Mouse (Mus musculus): ENCODE results near the gene Pik3r6. TPM values are rescaled to one million over a fixed set of nuclear protein-coding genes. Genes with fewer than 3 reads are reported as not detected.

Pik3r6 gene
- polyA plus RNA-seq, 1 experiment from 2014 or later: 1.6 TPM

DNA sequence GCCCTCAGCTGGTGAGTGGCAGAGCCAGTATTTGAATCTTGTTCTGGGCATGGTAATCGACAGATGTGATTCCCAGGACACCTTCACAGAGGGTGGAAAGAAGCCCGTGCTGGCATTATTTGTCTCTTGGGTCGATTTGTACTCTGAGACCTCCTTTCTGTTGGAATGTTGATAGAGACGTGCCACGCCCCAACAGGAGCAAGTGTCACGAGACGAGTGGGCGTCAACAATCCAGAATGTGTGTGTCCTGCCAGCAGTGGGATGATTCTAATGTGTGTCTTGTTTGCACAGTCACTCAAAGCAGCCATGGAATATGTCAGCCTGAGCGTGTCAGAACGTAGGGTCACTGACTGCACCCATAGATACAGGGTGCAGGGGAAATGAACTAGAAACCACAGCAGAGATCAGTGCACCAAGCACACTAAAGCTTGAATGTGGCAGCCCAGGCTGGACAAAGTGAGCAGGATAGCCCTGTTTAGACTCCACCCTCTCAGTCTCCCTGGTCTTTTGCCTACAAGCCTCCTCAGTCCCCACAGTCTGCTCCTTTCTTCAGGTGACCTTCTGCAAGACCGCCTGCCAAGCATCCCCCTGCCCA, 29.2 kb downstream of the Pik3r6 start:
- DNase-seq (ENCODE audit: low spot score): no peak

DNA sequence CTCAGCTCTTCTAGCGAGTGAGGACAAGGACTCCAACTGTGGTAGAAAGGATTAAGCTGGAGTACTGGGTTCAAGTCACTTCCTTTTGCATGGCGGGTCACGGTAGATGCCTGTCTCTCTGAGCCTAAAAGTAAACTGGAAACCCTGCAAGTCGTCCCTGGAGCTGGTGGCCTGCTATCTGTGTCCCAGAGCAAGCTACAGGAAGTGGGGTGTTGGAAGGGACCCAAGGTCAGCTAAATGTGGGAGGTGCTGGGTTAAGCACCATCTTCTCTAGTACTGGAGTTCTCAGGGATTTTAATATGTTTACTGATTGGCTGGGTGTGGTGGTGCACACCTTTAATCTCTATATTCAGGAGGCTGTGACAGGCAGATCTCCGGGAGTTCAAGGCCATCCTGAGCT, 30.0 kb downstream of the Pik3r6 start:
- no peak for DNase-seq (ENCODE audit: low spot score)

DNA sequence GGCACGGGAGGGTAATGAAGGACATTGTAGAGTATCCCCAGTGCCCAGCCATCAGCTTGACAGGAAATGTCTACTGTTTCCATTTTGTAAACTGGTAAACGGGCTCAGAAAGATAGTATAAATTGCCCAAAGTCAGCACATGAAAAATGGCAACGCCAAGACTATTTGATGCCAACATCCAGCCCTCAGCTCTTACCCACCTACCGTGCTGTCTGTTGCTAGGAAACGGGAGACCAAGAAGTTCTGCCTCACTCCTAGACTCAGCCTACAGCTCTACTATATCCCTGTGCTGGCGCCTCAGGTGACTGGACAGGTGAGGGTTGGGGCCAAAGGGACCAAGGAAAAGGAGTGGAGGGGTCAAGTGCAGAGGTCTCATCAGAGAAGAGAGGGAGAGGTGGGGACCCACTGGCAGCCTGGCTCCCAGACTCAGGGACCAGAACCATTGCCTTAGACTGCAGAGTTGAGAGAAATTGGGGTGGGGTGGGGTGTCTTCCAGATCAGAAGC, 31.2 kb downstream of the Pik3r6 start:
- DNase-seq (ENCODE audit: low spot score): no peak

DNA sequence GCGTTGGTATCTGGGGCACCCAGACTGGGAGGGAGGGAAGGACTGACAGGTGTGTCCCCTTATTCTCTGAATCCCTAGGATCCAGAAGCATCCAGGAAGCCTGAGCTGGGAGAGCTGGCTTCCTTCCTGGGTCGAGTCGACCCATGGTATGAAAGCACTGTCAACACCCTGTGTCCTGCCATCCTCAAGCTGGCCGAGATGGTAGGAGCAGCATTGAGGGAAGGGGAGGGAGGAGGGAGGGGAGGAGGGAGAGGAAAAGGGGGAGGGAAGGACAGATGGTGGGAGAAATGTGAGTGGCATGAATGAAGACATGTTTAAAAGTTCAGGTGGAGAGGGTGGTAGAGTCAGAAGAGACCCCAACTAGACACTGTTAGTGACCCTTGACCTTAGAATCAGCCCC, 33.2 kb downstream of the Pik3r6 start:
- no peak for DNase-seq (ENCODE audit: low spot score)

DNA sequence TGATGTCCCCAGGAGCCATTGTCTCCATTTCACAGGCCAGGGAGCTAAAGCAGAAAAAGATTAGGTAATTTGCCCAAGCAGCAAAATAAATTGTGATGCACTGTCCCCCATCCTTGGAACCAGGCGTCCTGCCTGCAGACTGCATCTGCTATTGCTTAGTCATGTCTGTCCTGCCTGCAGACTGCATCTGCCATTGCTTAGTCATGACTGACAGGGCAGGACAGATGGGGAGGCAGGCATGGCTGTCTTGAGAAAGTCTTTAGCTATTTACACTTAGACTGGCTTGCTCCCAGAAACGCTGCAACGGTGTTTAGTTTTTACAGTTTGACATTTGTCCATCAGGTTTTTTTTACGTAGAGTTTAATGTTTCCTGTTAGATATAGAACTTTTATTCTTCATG, 33.6 kb downstream of the Pik3r6 start:
- peak; percentile 21 for DNase-seq (ENCODE audit: low spot score)

DNA sequence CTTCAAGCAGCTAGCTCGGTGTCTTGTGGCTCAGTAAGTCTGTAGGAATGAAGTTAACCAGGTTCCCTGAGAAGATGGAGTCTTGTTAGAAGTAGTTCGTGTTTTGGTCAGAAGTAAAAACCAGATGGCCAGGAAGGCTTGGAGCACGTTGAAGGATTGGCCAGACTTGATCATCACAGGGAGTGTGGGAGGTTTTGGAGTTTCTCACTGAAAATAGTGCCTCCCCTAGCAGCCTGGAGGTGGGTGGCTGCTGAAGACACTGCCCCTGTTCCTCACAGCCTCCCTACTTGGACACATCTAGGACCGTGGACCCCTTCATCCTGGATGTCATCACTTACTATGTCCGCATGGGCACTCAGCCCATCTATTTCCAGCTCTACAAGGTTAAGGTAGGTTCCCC, 36.8 kb downstream of the Pik3r6 start:
- DNase-seq (ENCODE audit: low spot score): no peak

DNA sequence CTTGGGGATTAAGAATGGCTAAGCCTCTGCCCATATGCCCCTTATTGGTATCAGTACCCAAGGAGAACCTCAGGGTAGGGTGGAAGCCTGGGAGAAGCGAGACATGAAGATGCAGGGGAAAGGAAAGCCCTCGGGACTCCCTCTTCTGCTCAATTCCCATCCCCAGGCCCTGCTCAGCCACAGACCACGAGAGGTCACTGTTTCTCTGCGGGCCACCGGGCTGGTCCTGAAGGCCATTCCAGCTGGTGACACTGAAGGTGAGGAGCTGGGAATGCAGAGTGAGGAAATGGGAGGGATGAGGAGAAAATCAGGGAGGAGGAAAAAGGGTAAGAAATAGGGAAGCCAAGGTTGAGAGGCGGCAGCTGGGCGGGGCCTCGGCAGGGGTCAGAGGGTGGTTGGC, 41.7 kb downstream of the Pik3r6 start:
- DNase-seq (ENCODE audit: low spot score): no peak

DNA sequence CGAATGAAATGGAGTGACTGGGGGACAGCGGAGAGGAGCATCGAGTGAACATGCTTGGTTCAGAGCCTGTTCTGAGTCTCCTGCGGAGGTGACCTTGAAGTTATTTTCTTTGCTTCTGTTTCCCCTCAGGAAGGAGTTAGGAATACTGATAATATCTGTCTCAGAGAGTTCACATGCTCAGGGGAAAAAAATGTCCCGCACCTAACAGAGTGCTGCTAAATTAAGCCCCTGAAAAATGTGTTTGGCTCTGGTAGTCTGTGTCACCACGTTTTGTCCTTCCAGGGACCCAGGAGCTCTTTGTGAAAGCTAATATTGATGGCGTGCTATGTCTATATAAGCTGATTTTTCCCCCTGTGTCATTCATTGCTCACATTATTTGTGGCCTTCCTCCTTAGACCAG, 42.4 kb downstream of the Pik3r6 start:
- DNase-seq (ENCODE audit: low spot score): no peak

DNA sequence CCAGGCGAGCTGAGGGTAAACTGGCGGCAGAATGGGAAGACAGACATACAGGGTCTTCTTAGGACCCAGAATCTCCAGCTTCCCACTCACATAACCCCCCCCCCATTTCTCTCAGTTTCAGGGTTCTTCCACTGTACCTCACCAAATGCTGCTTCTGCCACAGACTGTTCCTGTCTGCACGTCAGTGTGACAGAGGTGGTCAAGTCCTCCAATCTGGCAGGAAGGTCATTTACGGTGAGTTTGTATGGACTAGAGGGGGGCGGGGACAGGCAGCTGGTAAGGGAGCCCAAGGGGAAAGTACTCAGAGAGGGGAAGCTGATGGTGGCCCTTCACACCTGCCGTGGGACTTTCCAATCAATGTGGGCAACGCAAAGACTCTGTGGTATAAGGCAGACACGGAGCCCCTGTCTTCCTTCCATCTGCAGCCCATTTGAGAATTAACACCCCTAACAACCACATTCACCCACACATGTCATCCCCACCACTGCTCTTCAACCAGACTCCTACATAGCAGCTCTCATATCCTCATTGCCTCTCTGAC, 42.9 kb downstream of the Pik3r6 start:
- no peak for DNase-seq (ENCODE audit: low spot score)

DNA sequence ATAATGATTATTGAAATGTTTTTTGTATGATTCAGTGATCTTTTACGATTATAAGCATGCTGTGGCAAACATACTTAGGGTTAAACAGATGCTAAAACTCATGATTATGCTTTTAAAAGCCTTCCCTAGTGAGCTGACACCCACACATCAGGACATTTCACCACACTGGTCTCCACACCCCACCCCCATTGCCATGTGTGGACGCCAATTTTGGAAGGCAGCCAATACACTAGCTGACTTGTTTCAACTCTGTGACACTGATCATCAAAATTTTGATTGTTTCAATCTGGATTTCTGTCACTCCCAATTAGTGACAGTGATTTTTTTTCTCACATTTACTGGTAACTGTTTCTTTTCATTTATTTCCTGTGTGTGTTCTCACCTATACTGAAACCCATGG, 44.7 kb downstream of the Pik3r6 start:
- DNase-seq (ENCODE audit: low spot score): no peak

DNA sequence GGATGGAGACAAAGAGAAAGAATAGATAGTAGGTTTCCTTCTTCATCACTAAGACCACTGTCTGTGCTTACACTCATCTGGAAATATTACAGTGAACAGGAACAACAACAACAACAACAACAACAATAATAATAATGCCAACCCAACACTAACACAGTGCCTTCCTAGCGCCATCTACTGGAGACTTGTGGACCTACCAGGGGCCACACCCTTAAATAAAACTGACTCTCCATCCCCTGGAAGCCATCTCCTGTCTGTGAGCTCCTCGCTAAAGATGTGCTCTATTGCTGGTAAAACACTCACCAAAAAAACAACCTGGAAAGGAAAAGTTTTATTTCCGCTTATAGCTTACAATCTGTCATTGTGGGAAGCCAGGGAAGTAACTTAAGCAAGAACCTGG, 46.8 kb downstream of the Pik3r6 start:
- peak; percentile 25 for DNase-seq (ENCODE audit: low spot score)

DNA sequence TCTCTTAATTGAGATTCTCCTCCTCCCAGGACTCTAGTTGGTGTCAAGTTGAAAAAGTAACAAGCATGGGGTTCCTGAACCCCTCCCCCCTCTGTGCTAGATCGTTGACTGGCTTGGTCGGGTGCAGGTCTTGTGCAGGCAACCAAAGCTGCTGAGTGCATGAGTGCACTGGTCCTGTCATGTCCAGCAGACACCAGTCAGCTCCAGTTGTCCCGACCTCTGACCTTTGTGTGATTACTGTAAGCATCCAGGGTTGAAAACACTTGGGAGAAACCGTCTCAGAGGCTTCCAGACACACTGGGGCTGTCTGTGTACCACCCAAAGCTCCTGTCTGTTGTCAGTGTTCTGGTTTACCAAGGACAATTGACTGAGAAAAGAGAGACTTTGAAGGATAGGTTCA, 47.5 kb downstream of the Pik3r6 start:
- DNase-seq (ENCODE audit: low spot score): no peak

DNA sequence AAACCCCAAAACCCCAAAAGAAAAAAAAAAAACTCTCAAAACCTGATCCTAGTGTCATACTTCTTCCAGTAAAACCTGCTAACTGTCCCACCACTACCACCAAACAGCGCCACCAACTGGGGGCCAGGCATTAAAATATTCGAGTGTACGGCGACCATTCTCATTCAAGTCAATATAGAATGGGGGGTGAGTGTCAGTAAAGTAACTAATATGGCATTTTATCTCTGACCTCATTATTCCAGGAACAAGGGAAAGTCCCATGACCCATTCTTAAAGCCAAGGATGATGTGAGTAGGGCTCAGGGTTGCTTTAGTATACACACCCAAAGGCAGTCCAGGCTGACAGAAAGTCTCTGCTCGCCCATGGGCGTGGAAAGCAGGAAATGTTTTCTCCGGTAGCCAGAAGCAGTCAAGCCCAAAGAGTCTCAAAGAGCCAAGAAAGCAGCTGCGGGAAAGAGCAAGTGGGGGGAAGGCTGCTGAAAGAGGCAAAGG, 51.2 kb downstream of the Pik3r6 start:
- DNase-seq (ENCODE audit: low spot score): peak; percentile 65

DNA sequence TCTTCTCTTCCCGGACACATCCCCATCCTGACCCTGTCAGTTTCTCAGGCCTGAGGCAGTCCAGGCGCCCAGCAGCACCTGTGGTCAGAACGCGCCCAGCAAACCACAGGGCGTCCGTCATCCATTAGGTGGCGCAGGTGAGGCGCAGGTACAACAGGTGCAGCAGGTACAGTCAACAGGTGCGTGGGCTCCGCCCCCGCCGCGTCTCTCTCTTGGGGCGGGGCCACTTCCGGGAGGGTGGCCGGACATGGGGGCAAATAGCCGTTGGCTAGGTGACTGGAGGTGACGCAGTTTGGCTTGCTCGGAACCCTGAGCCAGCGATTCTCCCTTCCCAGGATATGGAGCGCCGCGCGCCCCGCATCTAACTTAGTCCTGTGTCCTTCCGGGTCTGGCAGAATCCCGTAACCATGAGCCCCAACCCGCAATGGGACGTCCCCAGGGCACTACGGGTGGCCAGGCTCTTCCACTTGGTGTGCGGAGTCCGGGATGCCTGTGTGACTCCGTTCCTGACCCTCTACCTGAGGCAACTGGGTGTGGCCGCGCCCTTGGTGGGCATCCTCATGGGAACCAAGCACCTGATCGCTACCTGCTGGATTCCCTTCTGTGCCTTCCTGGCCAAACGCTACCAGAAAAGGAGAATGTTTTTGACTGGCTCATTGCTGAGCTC, 53.2 kb downstream of the Pik3r6 start, which contains the start of gene Mfsd6l:
Mfsd6l (plus strand) TSS at position 269 of the 667 bp plus-strand sequence.
- no peak for DNase-seq (ENCODE audit: low spot score)

DNA sequence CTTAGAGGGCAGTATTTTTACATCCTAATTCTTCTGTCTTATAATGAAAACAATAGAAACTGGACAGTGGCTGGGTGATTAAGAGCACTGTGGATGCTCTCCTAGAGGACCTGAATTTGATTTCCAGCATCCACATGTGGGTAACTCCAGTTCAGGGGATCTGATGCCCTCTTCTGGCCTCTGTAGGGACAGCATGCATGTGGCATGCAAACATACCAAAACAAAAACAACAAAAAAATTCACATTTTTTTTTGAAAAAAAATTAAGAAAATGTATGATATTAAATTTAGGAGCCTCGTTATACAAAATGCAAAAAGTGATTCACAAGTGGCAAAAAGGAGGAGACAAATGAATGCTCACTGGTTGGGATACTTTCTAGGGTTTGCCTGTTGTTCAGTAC, 56.7 kb downstream of the Pik3r6 start:
- DNase-seq (ENCODE audit: low spot score): peak; percentile 27

DNA sequence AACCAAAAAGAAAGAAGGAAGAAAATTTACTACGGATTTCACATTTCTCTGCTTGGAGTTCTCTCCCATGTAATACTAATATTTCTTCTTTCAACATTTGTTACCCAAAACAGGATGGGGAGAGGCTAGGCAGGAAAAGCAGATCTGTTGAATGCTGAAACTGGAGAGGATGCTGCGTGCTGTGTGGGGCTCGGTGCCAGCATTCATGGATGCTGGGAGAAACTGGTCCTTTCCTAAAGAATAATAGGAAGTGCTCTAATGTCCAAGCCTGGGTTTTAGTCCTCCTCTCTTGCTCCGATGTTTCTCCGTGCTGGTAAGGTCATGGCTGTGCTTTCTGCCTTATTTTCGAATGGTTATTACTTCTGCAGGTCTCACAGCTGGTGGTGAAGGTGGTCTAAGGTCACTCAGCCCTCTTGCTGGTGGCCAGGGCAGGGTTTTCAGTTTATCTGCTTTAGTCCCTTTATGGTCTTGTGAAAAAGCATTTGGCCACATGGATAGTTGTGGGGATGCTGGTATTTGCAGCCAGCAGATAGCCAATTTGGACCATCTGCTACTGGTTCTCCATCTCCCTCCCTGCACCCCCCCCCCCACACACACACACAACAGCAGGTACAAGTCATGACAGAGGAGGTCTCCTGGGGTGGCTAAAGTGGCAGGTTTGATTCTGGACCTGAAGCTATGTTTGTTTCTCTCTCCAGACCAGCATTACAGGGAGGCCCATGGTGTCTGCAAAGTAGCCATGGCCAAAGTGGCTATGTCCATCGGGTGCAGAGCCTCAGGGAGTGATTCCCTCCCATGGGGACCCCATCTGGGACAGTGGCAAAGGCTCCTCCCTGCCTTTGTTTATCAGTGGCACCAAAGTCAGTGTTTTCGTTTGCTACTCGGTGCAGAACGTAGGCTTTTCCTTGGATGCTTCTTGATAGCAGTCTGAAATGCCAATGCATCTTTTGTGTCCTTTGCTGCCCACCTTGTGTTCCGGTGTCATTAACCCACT, 59.4 kb downstream of the Pik3r6 start:
- no peak for DNase-seq (ENCODE audit: low spot score)

DNA sequence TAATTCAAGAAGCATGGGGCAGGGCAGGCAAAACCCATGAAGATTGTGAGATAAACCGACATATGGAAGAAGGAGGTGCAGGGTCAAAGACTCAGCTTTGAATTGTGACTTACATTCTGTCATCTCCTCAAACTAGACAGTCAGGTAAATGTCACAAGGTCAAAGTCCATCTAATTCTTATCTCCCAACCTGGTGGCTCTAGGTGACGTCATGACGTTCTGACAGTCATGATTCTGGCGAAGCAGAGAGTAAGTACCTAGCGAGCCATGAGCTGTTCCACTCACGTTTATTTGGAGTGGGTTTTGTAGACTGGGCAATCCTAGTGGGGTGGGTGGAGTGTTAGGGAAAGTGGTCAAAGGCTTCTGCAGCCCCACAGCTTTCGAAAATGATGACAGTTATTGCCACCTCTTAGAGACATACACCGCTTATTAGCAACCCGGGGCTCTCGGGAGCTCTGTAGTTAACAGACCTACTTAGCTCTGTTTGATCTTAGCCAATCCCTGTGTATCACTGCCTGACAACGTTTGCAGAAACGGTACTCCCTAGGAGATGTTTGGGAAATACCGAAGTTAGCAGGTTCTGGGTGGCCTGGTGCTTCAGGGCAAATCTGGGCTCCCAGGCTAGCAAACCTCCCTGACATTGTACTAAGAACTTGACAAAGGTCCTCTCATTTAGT, 61.7 kb downstream of the Pik3r6 start:
- no peak for DNase-seq (ENCODE audit: low spot score)

DNA sequence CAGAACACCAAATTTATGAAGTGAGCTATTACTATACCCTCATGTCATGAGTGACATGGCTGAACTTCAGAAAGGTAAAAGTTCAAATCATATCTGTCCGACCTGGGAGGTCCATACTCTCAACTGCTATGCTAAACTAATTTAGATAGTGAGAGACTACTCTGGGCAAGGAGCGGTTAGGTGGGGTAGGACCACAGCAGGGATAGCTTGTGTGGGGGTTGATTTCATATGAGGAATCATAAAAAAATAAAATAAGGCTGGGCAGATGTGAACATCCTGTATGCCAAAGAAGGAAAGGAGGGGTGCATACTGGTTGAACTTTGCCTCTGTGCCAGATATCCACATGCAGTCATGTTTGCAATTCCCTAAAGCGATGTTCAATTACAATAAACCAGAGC, 62.2 kb downstream of the Pik3r6 start:
- no peak for DNase-seq (ENCODE audit: low spot score)

DNA sequence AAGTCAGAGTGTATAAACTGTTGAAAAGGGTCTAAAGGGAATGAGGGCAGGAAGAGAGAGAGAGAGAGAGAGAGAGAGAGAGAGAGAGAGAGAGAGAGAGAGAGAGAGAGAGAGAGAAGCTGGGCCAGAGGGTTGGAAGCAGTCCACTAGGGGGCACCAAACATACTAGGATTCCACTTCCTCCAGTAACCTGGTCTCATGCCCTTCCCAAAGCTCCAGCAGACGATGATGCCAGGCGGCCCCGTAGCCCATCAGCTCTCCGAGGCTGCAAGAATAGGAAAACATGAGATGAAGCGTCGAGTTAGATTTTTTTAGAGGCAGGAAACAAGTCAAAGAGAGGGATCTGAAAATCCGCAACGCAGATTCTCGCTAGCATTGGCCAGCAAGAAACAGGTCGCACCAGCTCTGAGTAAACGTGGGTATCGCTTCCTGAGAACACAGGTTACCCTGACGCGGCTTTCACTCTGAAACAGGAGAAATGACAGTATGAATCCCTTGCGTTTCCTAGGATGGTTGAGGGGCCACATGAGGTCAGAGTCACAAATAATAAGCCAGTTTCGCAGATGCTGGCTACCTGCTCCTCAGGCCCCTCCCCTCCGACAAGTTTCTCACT, 63.7 kb downstream of the Pik3r6 start:
- peak; percentile 60 for DNase-seq (ENCODE audit: low spot score)

DNA sequence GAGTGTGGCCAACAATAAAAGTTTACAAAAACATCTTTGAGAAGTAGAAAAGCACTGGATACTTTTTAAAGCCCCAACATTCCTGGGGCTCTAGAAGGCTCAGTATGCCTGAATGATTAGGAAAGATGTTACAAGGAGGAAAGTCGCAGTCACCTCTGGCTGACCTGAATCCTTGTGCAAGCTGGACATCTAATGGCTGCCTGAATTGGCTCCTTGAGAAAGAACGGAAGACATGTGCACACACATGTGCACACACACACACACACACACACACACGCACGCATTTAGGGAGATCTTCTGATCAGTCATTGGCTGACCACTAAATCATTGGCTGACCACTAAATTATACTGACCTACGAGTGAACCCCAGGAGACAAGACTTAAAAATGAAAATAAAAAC, 68.0 kb downstream of the Pik3r6 start:
- no peak for DNase-seq (ENCODE audit: low spot score)

DNA sequence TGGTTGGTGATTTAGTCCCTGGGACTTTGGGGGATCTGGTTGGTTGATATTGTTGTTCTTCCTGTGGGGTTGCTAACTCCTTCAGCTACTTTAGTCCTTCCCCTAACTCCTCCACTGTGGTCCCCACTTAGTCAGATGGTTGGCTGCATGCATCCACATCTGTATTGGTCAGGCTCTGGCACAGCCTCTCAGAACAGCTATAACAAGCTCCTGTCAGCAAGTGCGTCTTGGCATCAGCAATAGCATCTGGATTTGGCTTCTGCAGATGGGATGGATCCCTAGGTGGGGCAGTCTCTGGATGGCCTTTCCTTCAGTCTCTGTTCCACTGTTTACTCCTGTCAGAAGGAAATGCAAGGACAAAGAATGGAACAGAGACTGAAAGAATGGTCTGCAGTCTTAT, 74.3 kb downstream of the Pik3r6 start:
- no peak for DNase-seq (ENCODE audit: low spot score)

Data from thymus, postnatal 0 days (tissue).